Mouse (Mus musculus): ENCODE results near the gene Prpf18.

The Prpf18 gene

DNA sequence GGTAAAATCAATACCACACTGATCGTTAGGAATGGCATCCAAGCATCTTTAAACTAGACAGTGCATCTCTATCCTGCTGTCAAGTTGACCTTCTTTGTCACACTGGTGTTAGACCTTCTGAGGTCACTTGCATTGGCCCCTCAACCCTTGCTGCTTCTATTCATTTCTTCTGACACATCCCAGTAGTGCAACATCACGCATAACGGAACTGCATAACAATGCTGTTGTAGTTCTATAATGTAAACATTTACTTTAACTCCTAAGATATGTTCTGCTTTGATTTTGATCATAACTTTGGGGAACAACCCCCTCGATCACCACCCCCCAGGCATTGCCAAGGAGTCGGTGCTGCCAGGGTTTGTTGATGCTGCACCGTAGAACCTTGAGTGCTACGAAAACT is 75.9 kb downstream of the Prpf18 start:
- in situ Hi-C loops (cut with MboI, MseI), result no loop called here

DNA sequence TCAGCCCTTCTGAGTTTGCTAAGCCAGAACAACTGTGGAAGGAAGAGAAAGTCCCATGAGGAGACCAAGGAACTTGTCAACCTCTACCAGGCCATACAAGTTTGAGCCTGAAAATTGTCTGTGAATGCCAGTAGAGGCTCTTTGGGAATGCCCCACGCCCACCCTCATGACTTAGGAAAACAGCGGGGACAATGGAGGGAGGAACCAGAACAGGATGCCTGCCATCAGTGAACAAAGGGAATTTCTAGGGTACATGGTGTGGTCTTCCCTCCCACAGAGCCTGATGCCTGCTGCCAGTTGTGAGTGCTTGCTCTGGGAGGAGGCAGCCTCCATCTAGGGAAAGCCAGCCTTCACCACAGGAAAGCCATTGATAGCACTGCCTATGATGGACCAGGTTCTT is 76.8 kb downstream of the Prpf18 start:
- in situ Hi-C loops (cut with MboI, MseI), result no loop called here

DNA sequence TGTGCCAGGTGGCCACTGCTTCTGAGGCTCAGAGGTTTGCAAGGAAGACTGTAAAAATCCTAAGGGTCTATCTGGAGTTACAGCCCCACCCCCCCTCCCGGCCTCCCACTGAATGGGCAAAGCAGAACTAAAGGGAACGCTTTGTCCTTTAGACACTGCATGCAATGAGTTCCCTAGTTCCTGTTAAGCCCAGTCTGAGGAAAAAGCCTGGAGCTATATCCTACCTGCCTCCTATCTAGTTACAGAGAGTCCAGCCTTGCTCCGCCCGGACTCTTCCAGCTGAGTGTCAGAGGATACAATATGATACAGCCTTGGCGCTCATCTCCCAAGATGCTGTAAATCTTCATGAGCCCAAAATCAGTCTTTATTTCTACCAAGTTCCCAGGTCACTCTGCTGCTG is 77.7 kb downstream of the Prpf18 start:
- in situ Hi-C loops (cut with MboI, MseI), result no loop called here

DNA sequence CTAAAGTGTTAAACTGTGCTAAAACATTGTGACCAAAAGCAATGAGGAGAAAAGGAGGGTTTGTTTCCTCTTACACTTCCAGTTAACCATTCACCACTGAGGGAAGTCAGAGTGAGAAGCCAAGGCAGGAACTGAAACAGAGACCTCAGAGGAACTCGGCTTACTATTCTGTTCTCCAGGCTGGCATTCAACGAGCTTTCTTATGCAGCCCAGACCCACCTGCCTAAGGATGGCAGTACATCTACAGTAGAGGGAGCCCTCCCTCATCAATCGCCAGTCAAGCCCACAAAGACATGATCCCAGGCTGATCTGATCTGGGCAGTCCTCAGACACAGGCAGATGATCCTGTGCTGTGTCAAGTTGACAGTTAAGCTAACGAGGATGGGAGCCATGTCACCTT is 78.5 kb downstream of the Prpf18 start:
- in situ Hi-C loops (cut with MboI, MseI), result no loop called here

DNA sequence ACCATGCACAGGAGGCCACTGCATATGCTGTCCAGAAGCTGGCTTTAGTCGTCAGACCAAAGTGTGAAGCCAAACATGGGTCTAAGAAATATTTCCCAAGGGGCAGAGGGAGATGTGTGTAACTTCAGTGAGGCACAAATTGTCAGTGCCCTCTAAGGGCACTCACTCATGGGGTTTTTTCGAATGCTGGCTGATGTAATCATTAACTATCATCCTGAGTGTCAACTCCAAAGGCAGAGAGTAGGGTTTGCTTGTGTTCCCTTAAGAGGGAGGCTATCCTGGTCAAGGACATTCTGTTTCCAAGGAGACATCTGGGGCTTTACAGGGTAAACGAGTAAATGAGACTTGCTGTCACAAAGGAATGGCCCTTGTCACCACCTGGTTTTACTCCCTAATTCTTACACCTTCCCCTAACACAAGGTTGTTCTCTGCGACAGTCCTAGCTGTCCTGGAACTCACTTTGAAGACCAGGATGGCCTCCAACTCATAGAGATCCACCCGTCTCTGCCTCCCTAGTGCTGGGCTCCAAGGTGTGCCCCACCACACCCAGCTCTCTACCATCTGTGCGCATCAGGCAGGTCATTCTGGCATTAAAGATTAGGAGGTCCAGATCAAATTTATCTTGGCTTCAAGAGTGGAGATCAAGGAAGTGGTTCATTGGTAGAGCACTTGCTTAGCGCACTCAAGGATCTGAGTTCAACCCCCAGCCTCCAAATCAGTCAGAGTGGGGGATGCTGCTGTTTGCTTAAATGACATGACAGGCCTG is 79.2 kb downstream of the Prpf18 start:
- in situ Hi-C loops (cut with MboI, MseI), result no loop called here
